Mouse (Mus musculus): ENCODE measurements around the gene Lif. TPM values are rescaled to one million over a fixed set of nuclear protein-coding genes. Genes with fewer than 3 reads are reported as not detected.
A peak's percentile ranks its signal among the peaks of the same experiment; 100 is the strongest.

Lif gene
- total RNA-seq, 2 experiments from 2014 or later: 0.31 to 6.7 TPM

DNA sequence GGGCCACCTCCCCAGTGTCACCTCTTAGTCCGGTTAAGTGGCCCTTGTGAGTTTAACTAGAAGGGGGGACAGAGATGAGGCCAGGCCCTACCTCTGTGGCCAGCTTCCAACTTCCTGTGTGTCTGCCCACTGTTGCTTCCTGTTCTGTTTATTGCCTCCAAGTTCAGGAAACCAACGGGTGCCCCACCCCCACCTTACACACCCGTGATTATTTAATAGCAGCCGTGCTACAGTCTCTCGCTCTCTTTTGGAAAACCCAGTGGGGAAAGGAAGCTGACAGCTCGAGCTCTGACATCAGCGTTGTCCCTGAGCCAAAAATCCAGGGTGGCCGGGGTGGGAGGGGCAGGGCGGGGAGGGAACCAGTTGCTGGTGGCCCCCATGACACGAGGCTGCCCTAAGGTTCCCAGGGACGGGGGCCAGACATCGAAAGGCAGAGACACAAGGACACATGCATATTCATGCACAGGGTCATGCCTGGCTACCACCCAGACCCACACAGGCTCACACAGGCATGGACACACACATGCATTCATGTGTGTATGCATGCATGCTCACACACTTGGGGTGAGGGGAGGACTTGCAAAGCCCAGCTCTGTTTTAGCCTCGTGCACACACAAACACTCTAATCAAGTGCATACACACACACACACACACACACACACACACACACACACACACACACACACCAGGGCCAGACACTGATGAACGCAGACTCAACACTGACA is 3.3 kb downstream of the Lif start:
- peak; percentile 38; the same call in 1 of the 2 replicates for ATAC-seq (ENCODE audit: poor library complexity, severe bottlenecking)

DNA sequence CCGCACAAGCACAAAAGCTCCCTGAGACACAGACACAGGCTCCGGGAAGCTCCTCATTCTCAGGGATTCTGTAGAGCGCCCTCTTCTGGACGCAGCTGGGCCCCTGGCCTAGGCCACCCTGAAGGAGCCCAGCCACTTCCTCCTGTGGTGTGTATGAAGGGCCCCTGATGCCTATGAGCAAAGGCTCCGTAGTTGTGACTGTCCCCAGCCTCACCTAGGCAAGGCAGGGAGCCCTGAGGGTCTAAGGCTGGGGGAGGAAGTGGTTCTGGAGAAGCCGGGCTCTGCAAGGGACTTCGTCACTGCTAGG is 3.8 kb downstream of the Lif start:
- peak; percentile 63 for ATAC-seq (ENCODE audit: poor library complexity, severe bottlenecking)

- ATAC-seq (ENCODE audit: poor library complexity, severe bottlenecking): no peak
Observed at GRCm38 (mm10) chr11:4261969-4262368, 4.6 kb downstream of the Lif start.

DNA sequence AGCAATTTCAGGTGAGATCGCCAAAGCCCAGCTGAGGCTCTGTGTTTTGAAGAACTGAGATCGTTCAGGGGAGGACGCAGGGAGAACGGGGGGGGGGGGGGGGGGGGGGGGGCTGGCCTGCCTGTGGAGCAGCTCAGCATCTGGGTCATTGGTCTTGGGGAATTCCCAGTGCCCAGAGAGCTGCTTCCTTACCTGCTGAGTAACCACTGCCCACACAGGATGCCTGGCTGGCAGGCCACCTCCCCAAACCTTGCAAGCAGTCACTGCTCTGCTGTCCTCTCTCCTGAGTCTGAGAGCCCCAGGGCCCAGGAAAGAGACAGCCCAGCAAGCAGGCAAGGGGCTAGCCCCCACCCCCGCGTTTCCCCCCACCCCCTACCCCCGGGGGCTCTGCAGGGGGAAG is 5.5 kb downstream of the Lif start:
- no peak for ATAC-seq (ENCODE audit: poor library complexity, severe bottlenecking)

DNA sequence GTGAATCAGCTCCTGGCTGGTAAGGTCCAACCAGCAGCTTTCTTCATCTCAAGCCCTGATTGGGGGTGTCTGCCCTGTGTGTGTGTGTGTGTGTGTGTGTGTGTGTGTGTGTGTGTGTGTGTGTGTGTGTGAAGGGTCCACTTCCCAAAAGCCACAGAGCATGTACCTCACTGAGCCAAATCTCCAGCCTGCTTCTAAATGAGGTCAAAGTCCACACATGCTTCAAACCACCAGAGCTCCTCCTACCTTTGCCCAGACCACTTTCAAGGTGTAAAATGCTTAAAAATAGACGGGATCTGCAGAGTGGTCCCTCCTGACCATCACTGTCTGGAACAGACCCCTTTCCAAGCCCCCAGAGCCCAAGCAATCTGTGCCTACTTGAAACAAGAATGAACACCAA is 5.9 kb downstream of the Lif start:
- no peak for ATAC-seq (ENCODE audit: poor library complexity, severe bottlenecking)

- ATAC-seq (ENCODE audit: poor library complexity, severe bottlenecking): no peak
Observed at GRCm38 (mm10) chr11:4264066-4264465, 6.7 kb downstream of the Lif start.

GRCm38 (mm10) chr11:4266271-4267201 is 9.2 kb downstream of the Lif start:
- ATAC-seq (ENCODE audit: poor library complexity, severe bottlenecking): peak; percentile 76

DNA sequence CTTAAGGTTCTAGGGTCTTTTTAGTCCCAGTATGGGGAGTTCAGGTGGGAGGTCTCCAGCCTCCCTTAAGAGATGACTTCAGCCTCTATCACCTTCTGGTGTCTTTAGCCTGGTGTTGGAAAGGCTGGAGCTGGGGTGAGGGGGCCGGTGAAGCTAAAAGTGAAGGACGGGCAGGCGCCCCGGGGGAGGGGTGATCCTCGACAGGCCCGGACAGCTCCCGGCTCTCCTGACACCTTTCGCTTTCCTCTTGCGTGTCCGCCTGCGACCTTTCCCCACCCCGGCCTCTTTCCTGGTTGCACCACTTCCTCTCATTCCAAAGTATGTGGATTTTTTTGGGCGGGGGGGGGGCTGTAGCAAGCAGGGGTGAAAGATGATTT is 9.8 kb downstream of the Lif start:
- ATAC-seq (ENCODE audit: poor library complexity, severe bottlenecking): no peak

DNA sequence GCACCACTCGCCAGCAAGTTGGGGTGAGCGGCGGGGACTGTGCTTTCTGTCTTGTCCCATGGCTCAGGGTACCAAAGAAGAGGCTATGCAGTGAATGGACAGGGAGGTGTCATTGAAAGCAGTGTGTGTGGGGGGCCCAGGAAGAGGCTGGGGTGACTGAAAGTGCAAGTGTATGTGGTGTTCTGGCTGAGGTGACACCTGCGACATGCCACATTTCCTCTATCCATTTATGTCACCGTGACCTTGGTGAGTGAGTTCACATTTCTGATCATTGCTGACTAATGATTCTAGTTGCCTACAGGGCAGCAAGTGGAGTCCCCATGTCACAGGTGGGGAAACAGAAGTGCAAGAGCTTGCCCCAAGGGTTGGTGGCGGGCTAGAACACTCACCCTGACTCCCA is 11.1 kb downstream of the Lif start:
- ATAC-seq (ENCODE audit: poor library complexity, severe bottlenecking): peak; percentile 27

DNA sequence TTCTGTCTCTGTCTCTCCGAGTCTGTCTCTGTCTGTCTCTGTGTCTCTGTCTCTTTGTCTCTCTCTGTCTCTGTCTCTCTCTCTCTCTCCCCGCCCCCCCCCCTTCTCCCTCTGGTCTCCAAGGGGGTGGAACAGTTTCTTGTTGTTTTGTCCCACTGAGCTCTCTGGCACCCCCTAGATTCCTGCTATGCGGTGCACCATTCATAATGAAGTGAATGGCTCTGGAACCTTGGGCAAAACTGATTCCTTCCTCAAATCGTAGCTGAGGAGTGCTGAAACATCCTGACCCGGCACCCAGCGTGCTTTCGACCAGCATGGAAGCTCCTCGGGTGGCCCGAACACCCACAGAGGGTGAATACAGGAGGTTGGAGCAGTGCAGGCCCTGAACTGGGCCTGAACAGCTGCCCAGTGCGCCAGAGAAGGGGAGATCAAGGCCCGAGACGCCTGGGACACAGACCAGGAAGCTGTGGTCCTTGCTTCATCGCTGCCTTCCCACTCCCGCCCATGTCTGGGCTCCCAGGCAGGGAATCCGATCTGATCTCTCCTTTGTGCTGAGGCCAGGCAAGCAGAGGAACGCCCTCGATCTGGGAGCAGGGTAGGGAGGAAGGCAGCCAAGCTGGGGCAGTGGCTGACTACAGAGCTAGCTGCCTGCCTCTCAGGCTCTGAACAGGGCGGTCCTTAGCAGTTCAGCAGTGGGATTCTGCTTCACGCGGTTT is 13.5 kb downstream of the Lif start:
- ATAC-seq (ENCODE audit: poor library complexity, severe bottlenecking): peak; percentile 51

GRCm38 (mm10) chr11:4271544-4271943 is 14.2 kb downstream of the Lif start:
- no peak for ATAC-seq (ENCODE audit: poor library complexity, severe bottlenecking)

- no peak for ATAC-seq (ENCODE audit: poor library complexity, severe bottlenecking)
Observed at GRCm38 (mm10) chr11:4276411-4276861, 19.1 kb downstream of the Lif start.

- ATAC-seq (ENCODE audit: poor library complexity, severe bottlenecking): no peak
Observed at GRCm38 (mm10) chr11:4279909-4280308, 22.6 kb downstream of the Lif start.

GRCm38 (mm10) chr11:4281852-4282251 is 24.5 kb downstream of the Lif start:
- ATAC-seq (ENCODE audit: poor library complexity, severe bottlenecking): no peak

DNA sequence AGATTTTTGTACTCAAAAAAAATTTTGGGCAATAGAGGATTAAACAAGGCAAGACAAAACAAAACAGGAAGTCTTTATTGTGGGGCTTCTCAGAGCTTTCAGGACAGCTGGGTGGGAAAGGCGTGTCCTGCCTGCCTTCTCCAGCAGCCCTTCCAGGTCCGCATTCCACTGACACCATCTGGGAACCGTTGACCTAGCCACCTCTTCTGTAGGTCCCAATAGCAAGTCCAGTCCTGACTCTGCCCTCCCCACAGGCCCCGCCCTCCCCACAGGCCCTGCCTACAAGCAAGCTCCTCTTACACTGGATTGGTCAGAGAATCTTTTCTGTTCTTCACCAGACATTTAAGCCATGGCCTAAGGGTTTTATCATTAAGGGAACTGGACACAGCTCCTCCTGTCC is 26.3 kb downstream of the Lif start:
- no peak for ATAC-seq (ENCODE audit: poor library complexity, severe bottlenecking)

DNA sequence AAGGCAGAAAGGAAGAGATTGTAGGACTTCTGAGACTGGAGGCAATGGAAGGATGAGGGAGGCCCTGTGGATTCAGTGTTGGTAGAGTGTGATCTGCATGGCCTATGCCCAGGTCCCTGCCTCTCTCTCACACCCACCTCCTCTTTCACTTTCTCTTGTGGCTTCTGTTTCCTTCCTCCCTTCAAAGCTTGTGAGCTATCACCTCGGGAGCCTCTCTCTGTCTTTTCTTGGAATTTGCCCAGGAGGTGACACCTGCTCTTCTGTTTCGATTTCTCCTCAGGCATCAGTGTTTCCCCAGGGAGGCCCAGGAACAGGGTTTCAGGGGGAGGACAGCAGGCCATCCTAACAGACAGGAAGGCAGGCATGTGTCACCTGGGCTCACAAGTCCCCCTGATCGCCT is 31.9 kb downstream of the Lif start:
- ATAC-seq (ENCODE audit: poor library complexity, severe bottlenecking): peak; percentile 68

DNA sequence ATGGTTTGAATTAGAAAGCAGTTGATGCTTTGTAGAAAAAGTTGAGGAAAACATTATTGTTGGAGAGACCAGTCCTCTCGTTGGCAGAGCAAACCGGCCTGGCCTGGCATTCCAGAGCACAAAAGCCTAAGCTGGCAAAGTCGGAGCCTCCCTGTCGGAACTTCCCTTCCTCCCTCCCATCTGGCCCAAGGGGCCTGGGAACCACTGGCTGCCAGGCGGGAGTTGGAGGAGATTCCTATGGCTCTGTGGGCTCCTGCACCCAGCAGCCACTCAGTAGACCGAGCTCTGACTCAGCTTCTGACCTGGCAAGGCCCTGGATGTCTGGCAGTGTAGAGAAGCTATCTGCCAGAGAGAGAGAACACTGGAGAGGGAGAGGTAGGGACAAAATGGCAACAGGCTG is 34.3 kb downstream of the Lif start:
- ATAC-seq (ENCODE audit: poor library complexity, severe bottlenecking): no peak

DNA sequence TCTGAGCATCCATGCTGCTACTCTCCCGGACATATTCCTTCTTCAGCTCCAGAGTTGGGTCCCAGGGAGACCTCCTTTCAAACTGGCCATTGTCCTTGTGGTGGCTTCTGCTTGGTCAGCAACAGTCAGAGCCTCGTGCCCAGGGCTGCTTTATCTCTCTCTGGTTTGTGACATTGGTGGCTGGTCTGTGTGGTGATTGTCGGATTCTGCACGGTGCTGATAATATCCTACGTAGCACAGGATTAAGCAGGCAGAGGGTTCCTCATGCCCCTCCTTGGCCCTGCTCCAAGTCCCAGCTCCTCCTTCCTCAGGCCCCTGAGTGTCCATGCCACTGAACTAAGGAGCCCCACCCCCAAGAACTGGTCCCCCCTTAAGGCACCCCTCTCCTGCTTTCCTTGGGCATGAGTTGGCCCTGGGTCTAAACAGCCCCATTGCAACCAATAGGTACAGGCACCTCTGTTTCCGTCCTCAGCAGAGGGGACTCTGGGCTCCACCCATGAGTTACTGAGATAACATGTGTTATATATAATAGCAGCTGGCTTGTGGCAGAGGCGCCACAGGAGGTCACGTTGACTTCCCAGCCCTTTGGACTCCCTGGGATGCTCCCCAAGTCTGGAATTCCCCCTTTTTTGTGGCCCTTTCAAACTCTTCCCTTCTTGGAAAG is 35.0 kb downstream of the Lif start:
- no peak for ATAC-seq (ENCODE audit: poor library complexity, severe bottlenecking)

DNA sequence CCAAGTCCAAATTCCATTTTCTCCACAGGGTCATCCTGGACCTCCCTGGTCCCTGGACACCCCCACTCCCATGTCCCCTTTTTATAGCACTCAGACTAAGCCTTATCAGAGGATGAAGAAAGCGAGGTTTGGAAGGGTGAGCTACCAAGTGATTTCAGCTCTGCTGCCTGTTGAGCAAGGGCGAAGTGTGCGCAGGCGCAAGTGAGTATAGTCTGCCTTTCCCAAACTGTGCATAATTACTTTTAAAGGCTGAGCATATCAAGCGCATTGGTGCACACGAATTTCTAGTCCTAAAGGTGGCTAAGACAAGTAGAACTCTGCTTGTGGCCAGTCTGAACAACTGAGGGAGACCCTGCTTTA is 35.5 kb downstream of the Lif start:
- ATAC-seq (ENCODE audit: poor library complexity, severe bottlenecking): no peak

DNA sequence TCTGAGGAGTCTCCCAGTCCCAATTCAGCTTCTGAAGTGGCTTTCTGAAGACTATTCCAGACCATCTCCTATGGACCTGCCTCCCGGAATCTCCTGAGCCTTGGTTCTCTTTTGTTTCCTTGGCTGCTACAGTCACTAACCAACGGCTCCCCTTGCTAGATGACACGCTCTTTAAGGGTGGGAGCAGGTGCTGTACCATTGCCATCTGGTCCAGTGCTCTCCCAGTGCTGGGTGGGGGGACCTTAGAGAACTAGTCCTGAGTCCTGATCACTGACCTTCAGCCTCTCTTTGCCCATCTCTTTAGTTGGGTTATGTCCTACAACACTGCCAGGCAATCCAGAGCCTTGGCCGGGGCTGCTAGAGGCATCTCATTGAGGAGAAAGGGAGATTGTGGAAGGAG is 36.1 kb downstream of the Lif start:
- no peak for ATAC-seq (ENCODE audit: poor library complexity, severe bottlenecking)

GRCm38 (mm10) chr11:4294047-4294446 is 36.7 kb downstream of the Lif start:
- ATAC-seq (ENCODE audit: poor library complexity, severe bottlenecking): no peak
